Mouse (Mus musculus) embryo, embryonic 11.5 days (tissue): ENCODE measurements around the gene Ccdc36.

Source experiments
- DNase-seq: peaks from one replicate; pipeline ENCODE4 v3.0.0-alpha.2; 2012; ENCODE audit warnings: low read depth, low spot score

Gene Ccdc36

GRCm38 (mm10) chr9:108428384-108428783 is at the start of gene Ccdc36:
TSS of gene Ccdc36 (minus strand) at chr9:108428484.
- DNase-seq, result no peak

GRCm38 (mm10) chr9:108474528-108474927 is 46.2 kb upstream of the Ccdc36 start:
- DNase-seq, result no peak

GRCm38 (mm10) chr9:108469845-108470244 is 41.6 kb upstream of the Ccdc36 start:
- no peak for DNase-seq

GRCm38 (mm10) chr9:108469430-108469829 is 41.1 kb upstream of the Ccdc36 start:
- no peak for DNase-seq

- no peak for DNase-seq
These were observed 37.9 kb upstream of the Ccdc36 start for GRCm38 (mm10) chr9:108466219-108466618.

GRCm38 (mm10) chr9:108463713-108464112 is 35.4 kb upstream of the Ccdc36 start:
- no peak for DNase-seq

- DNase-seq, result no peak
These were observed 33.9 kb upstream of the Ccdc36 start for GRCm38 (mm10) chr9:108462192-108462591.

GRCm38 (mm10) chr9:108461675-108462074 is 33.4 kb upstream of the Ccdc36 start:
- DNase-seq, result no peak

- DNase-seq, result no peak
These were observed 32.9 kb upstream of the Ccdc36 start, which contains the start of gene Klhdc8b for GRCm38 (mm10) chr9:108461181-108461631. TSS of gene Klhdc8b (minus strand) at chr9:108461581.

- DNase-seq, result peak; percentile 77
These were observed 32.3 kb upstream of the Ccdc36 start, which contains the start of gene Ccdc71 for GRCm38 (mm10) chr9:108460319-108461178. TSS of gene Ccdc71 (plus strand) at chr9:108460527.

- DNase-seq, result no peak
These were observed 31.6 kb upstream of the Ccdc36 start for GRCm38 (mm10) chr9:108459939-108460318.

GRCm38 (mm10) chr9:108456953-108457352 is 28.7 kb upstream of the Ccdc36 start:
- no peak for DNase-seq

- no peak for DNase-seq
These were observed 27.7 kb upstream of the Ccdc36 start for GRCm38 (mm10) chr9:108455747-108456571.

GRCm38 (mm10) chr9:108454429-108454828 is 26.1 kb upstream of the Ccdc36 start:
- DNase-seq, result no peak

- no peak for DNase-seq
These were observed 25.2 kb upstream of the Ccdc36 start for GRCm38 (mm10) chr9:108453458-108453857.

GRCm38 (mm10) chr9:108452911-108453310 is 24.6 kb upstream of the Ccdc36 start:
- no peak for DNase-seq

GRCm38 (mm10) chr9:108452291-108452906 is 24.1 kb upstream of the Ccdc36 start:
- peak; percentile 85 for DNase-seq

GRCm38 (mm10) chr9:108451519-108452160 is 23.4 kb upstream of the Ccdc36 start:
- DNase-seq, result no peak

- DNase-seq, result no peak
These were observed 22.8 kb upstream of the Ccdc36 start for GRCm38 (mm10) chr9:108451170-108451493.

GRCm38 (mm10) chr9:108450292-108451169 is 22.2 kb upstream of the Ccdc36 start:
- DNase-seq, result peak; percentile 42
